Mouse (Mus musculus): Measurements from ENCODE around the gene Ifitm5. TPM values are rescaled to one million over a fixed set of nuclear protein-coding genes. Genes with fewer than 3 reads are reported as not detected.

Ifitm5 gene
- polyA plus RNA-seq, 1 experiment from 2014 or later = 0.28 TPM

DNA sequence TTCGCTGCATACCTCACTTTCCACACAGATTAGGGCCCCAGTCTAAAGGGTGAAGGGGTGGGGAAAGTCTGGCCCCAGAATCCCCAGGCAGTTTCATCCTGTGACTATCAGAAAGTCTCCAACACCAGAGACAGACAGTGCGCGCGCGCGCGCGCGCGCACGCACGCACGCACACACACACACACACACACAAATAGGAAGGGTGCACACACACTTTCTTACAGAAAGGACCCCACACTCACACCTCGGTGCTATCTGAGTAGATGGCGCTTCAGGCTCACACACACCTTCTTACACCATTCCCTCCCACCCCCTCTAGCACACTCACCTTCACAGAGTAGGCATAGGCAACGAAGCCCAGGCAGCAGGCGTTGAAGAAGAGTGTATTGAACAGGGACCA is 5.3 kb upstream of the Ifitm5 start:
- no peak; the same call in 1 of the 2 replicates for ATAC-seq (ENCODE audit: low read depth)
- H3K4me1 ChIP-seq (ENCODE audit: control insufficient read depth, insufficient read depth, low read length) = peaks cover 8% of the 10 kb centered on the region; the same call in 1 of the 2 replicates

GRCm38 (mm10) chr7:140954733-140955071 is 4.6 kb upstream of the Ifitm5 start:
- Histone ChIP-seq H3K9me3 (ENCODE audit: control insufficient read depth, low read length) (no peaks in the 10 kb centered on the region), H3K36me3 (ENCODE audit: control insufficient read depth, insufficient read depth, low read length) (no peaks in the 10 kb centered on the region), H3K9ac (replicated peaks; ENCODE audit: low read depth, low read length) (no peak overlapping the region; the same call in 1 of the 2 replicates), H3K27ac (ENCODE audit: low read depth, low read length) (no peak overlapping the region), H3K4me1 (ENCODE audit: control insufficient read depth, insufficient read depth, low read length) (peaks cover 8% of the 10 kb centered on the region; the same call in 1 of the 2 replicates), H3K4me3 (ENCODE audit: low read depth, low read length) (peak overlapping the region; percentile 28), H3K27me3 (ENCODE audit: control insufficient read depth, insufficient read depth, low read length) (no peaks in the 10 kb centered on the region), H3K4me2 (ENCODE audit: low read depth, low read length) (peak overlapping the region; percentile 45)
- no peak for ATAC-seq (ENCODE audit: low read depth)
- WGBS = 11% methylated on average over 9 of the region's 9 CpGs

More for the DNA sequence above, 5.3 kb upstream of the Ifitm5 start:
- H3K9me3 ChIP-seq (ENCODE audit: control insufficient read depth, low read length) = no peaks in the 10 kb centered on the region
- H3K27ac ChIP-seq (ENCODE audit: low read depth, low read length) = no peak overlapping the region
- no peak overlapping the region for H3K9ac ChIP-seq (replicated peaks; ENCODE audit: low read depth, low read length)
- peak overlapping the region; percentile 28 for H3K4me3 ChIP-seq (ENCODE audit: low read depth, low read length)
- H3K27me3 ChIP-seq (ENCODE audit: control insufficient read depth, insufficient read depth, low read length) = no peaks in the 10 kb centered on the region
- peak overlapping the region; percentile 45 for H3K4me2 ChIP-seq (ENCODE audit: low read depth, low read length)
- 20% methylated on average over 17 of the region's 17 CpGs for WGBS
- H3K36me3 ChIP-seq (ENCODE audit: control insufficient read depth, insufficient read depth, low read length) = no peaks in the 10 kb centered on the region

- no peak for ATAC-seq (ENCODE audit: low read depth)
- H3K36me3 ChIP-seq (ENCODE audit: control insufficient read depth, insufficient read depth, low read length) = no peaks in the 10 kb centered on the region
- no peak overlapping the region for H3K27ac ChIP-seq (ENCODE audit: low read depth, low read length)
- H3K4me3 ChIP-seq (ENCODE audit: low read depth, low read length) = 0 out of 2 replicates have a peak overlapping the region, but pooled peaks have one; percentile 28
- no peak overlapping the region; the same call in 1 of the 2 replicates for H3K9ac ChIP-seq (replicated peaks; ENCODE audit: low read depth, low read length)
- no peaks in the 10 kb centered on the region for H3K27me3 ChIP-seq (ENCODE audit: control insufficient read depth, insufficient read depth, low read length)
- WGBS = 71% methylated on average over 15 of the region's 15 CpGs
- H3K4me1 ChIP-seq (ENCODE audit: control insufficient read depth, insufficient read depth, low read length) = peaks cover 3% of the 10 kb centered on the region; the same call in 1 of the 2 replicates
- H3K9me3 ChIP-seq (ENCODE audit: control insufficient read depth, low read length) = no peaks in the 10 kb centered on the region
- peak overlapping the region; percentile 45; the same call in 1 of the 2 replicates for H3K4me2 ChIP-seq (ENCODE audit: low read depth, low read length)
Measured at GRCm38 (mm10) chr7:140953800-140954732, 4.0 kb upstream of the Ifitm5 start.

GRCm38 (mm10) chr7:140953133-140953532 is 3.0 kb upstream of the Ifitm5 start:
- Histone ChIP-seq H3K27me3 (ENCODE audit: control insufficient read depth, insufficient read depth, low read length) (no peaks in the 10 kb centered on the region), H3K4me2 (ENCODE audit: low read depth, low read length) (no peak overlapping the region), H3K4me1 (ENCODE audit: control insufficient read depth, insufficient read depth, low read length) (0 out of 2 replicates have a peak, but pooled peaks cover 2% of the 10 kb centered on the region), H3K27ac (ENCODE audit: low read depth, low read length) (no peak overlapping the region), H3K36me3 (ENCODE audit: control insufficient read depth, insufficient read depth, low read length) (no peaks in the 10 kb centered on the region), H3K9me3 (ENCODE audit: control insufficient read depth, low read length) (no peaks in the 10 kb centered on the region), H3K9ac (replicated peaks; ENCODE audit: low read depth, low read length) (no peak overlapping the region), H3K4me3 (ENCODE audit: low read depth, low read length) (no peak overlapping the region)
- 85% methylated on average over 11 of the region's 11 CpGs for WGBS
- no peak for ATAC-seq (ENCODE audit: low read depth)

- Histone ChIP-seq H3K4me3 (ENCODE audit: low read depth, low read length) (no peak overlapping the region), H3K4me2 (ENCODE audit: low read depth, low read length) (no peak overlapping the region), H3K9ac (replicated peaks; ENCODE audit: low read depth, low read length) (no peak overlapping the region), H3K27me3 (ENCODE audit: control insufficient read depth, insufficient read depth, low read length) (no peaks in the 10 kb centered on the region), H3K27ac (ENCODE audit: low read depth, low read length) (no peak overlapping the region), H3K4me1 (ENCODE audit: control insufficient read depth, insufficient read depth, low read length) (0 out of 2 replicates have a peak, but pooled peaks cover 2% of the 10 kb centered on the region), H3K9me3 (ENCODE audit: control insufficient read depth, low read length) (no peaks in the 10 kb centered on the region), H3K36me3 (ENCODE audit: control insufficient read depth, insufficient read depth, low read length) (no peaks in the 10 kb centered on the region)
- 89% methylated on average over 7 of the region's 7 CpGs for WGBS
- ATAC-seq (ENCODE audit: low read depth) = no peak
Measured at GRCm38 (mm10) chr7:140952441-140952840, 2.4 kb upstream of the Ifitm5 start.

GRCm38 (mm10) chr7:140951765-140952164 is 1.7 kb upstream of the Ifitm5 start:
- no peak for ATAC-seq (ENCODE audit: low read depth)
- 72% methylated on average over 6 of the region's 6 CpGs for WGBS
- no peaks in the 10 kb centered on the region for H3K27me3 ChIP-seq (ENCODE audit: control insufficient read depth, insufficient read depth, low read length)
- H3K36me3 ChIP-seq (ENCODE audit: control insufficient read depth, insufficient read depth, low read length) = no peaks in the 10 kb centered on the region
- H3K4me2 ChIP-seq (ENCODE audit: low read depth, low read length) = no peak overlapping the region
- H3K4me3 ChIP-seq (ENCODE audit: low read depth, low read length) = no peak overlapping the region
- no peak overlapping the region for H3K27ac ChIP-seq (ENCODE audit: low read depth, low read length)
- no peak overlapping the region for H3K9ac ChIP-seq (replicated peaks; ENCODE audit: low read depth, low read length)
- H3K9me3 ChIP-seq (ENCODE audit: control insufficient read depth, low read length) = no peaks in the 10 kb centered on the region
- 0 out of 2 replicates have a peak, but pooled peaks cover 2% of the 10 kb centered on the region for H3K4me1 ChIP-seq (ENCODE audit: control insufficient read depth, insufficient read depth, low read length)

- Histone ChIP-seq H3K4me1 (ENCODE audit: control insufficient read depth, insufficient read depth, low read length) (0 out of 2 replicates have a peak, but pooled peaks cover 2% of the 10 kb centered on the region), H3K27me3 (ENCODE audit: control insufficient read depth, insufficient read depth, low read length) (no peaks in the 10 kb centered on the region), H3K9me3 (ENCODE audit: control insufficient read depth, low read length) (no peaks in the 10 kb centered on the region), H3K4me3 (ENCODE audit: low read depth, low read length) (no peak overlapping the region), H3K27ac (ENCODE audit: low read depth, low read length) (no peak overlapping the region; the same call in 1 of the 2 replicates), H3K4me2 (ENCODE audit: low read depth, low read length) (no peak overlapping the region), H3K36me3 (ENCODE audit: control insufficient read depth, insufficient read depth, low read length) (no peaks in the 10 kb centered on the region), H3K9ac (replicated peaks; ENCODE audit: low read depth, low read length) (no peak overlapping the region)
- ATAC-seq (ENCODE audit: low read depth) = no peak
- WGBS = 32% methylated on average over 8 of the region's 8 CpGs
Measured at GRCm38 (mm10) chr7:140951051-140951450, 960 bp upstream of the Ifitm5 start.

GRCm38 (mm10) chr7:140949255-140949654 is 836 bp downstream of the Ifitm5 start:
- Histone ChIP-seq H3K9ac (replicated peaks; ENCODE audit: low read depth, low read length) (no peak overlapping the region), H3K36me3 (ENCODE audit: control insufficient read depth, insufficient read depth, low read length) (no peaks in the 10 kb centered on the region), H3K27ac (ENCODE audit: low read depth, low read length) (no peak overlapping the region), H3K27me3 (ENCODE audit: control insufficient read depth, insufficient read depth, low read length) (no peaks in the 10 kb centered on the region), H3K4me2 (ENCODE audit: low read depth, low read length) (no peak overlapping the region), H3K9me3 (ENCODE audit: control insufficient read depth, low read length) (no peaks in the 10 kb centered on the region), H3K4me1 (ENCODE audit: control insufficient read depth, insufficient read depth, low read length) (0 out of 2 replicates have a peak, but pooled peaks cover 2% of the 10 kb centered on the region), H3K4me3 (ENCODE audit: low read depth, low read length) (no peak overlapping the region)
- no peak for ATAC-seq (ENCODE audit: low read depth)
- WGBS = 90% methylated on average over 6 of the region's 6 CpGs

- Histone ChIP-seq H3K4me3 (ENCODE audit: low read depth, low read length) (no peak overlapping the region), H3K4me2 (ENCODE audit: low read depth, low read length) (no peak overlapping the region), H3K9ac (replicated peaks; ENCODE audit: low read depth, low read length) (no peak overlapping the region), H3K36me3 (ENCODE audit: control insufficient read depth, insufficient read depth, low read length) (no peaks in the 10 kb centered on the region), H3K27me3 (ENCODE audit: control insufficient read depth, insufficient read depth, low read length) (no peaks in the 10 kb centered on the region), H3K27ac (ENCODE audit: low read depth, low read length) (no peak overlapping the region), H3K4me1 (ENCODE audit: control insufficient read depth, insufficient read depth, low read length) (no peaks in the 10 kb centered on the region), H3K9me3 (ENCODE audit: control insufficient read depth, low read length) (no peaks in the 10 kb centered on the region)
- 92% methylated on average over 8 of the region's 8 CpGs for WGBS
- ATAC-seq (ENCODE audit: low read depth) = no peak
Measured at GRCm38 (mm10) chr7:140948161-140948560, 1.9 kb downstream of the Ifitm5 start.

Data from neural tube, embryonic 14.5 days (tissue).